Mouse (Mus musculus): ENCODE measurements around the gene Fcgr1.

- TF ChIP-seq CTCF (IDR thresholded peaks at IDR 0.05; ENCODE audit: low read depth) (no peak), EP300 (optimal IDR thresholded peaks at IDR 0.05) (no peak)
Observed at GRCm38 (mm10) chr3:96289201-96289600, 4.6 kb downstream of the Fcgr1 start.
